Mouse (Mus musculus): Measurements from ENCODE around the gene Arsk. TPM values are rescaled to one million over a fixed set of nuclear protein-coding genes. Genes with fewer than 3 reads are reported as not detected.
A peak's percentile ranks its signal among the peaks of the same experiment; 100 is the strongest.

Arsk gene
- 1 to 10 TPM; 4.3 to 6.2 TPM for total RNA-seq (2021)
- long read RNA-seq, experiment 1, transcript Arsk-201 (8 exons, 3,657 nt) = major isoform, 7 of 13 reads
- long read RNA-seq, experiment 1, partial matches to known transcripts = 1 of 13 reads
- long read RNA-seq, experiment 1, other reads (novel, unspliced or antisense) = 5 of 13 reads
- long read RNA-seq, experiment 2, partial matches to known transcripts = 0 of 3 reads
- long read RNA-seq, experiment 2, other reads (novel, unspliced or antisense) = 1 of 3 reads

DNA sequence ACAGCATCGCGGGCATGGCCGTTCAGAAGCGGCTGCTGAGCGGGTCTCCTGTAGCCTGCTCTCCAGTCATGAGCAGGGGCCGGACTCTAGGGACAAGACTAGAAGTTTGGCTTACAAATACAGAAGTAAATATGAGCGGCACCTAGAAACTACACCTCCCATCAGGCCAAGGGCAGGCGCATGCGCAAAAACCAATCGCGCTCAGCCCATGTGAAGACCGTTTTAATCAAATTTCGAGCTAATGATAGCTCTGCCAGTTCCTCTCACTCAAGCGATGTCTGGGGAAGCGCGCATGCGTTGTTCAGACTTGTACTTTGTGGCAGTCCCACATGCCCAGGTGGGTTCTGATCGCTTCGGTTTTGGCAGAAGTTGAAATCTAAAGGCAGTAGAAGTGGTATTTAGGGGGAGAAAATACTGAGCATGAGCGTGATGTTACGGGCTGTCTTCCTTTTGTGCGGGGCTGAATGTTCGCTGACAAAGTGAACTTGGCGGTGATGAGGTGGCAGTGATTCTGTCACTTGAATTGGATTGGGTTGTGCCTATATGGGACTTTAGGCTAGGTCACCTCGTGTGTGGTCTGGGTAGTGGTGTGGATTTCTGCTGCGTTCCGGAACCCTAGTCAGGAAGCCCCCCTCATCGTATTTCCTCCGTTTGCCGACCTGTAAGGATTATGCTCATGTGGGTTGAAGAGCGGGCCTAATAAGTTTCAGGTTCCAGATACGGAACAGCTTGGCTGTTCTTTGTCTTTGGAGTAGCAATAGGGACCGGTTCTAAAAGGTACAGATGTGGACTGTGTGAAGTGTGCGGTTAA lies at the start of gene Arsk, which contains the start of gene Ttc37:
Arsk (minus strand) TSS at position 168 of the 811 bp plus-strand sequence.
Ttc37 (plus strand) TSS at position 242 of the 811 bp plus-strand sequence.
- peak; percentile 91 to 94 for DNase-seq (ENCODE audit: low spot score in 2 of 2)

DNA sequence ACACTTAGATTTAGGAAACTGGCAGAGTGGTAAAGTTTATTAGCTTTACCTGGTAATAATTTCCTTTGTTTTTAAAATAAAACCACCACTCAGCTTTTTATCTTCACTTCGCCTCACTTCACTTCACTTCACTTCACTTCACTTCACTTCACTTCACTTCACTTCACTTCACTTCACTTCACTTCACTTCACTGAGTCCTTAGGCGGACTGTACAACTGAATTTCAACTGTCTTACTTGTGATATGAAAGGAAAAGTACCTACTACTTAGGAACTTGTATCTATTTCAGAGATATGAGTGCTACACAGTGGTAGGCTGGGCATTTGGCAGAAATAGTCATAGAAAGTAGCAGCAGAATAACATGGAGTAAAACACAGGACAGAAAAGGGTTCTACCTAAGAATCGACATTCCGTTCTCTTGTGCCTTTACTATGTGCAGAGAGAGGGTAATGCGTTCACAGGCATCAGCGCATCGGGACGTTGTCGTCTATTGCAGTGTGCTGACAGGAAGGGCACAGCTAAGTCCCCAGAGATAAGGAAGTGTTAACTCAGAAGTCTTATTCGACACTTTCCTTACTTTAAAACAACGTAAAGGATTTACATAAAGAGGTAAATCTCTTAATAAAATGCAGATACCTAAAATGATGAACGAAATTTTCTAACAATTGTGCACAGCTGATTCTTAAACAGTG lies 42.8 kb upstream of the Arsk start:
- no peak for DNase-seq (ENCODE audit: low spot score in 2 of 2)

DNA sequence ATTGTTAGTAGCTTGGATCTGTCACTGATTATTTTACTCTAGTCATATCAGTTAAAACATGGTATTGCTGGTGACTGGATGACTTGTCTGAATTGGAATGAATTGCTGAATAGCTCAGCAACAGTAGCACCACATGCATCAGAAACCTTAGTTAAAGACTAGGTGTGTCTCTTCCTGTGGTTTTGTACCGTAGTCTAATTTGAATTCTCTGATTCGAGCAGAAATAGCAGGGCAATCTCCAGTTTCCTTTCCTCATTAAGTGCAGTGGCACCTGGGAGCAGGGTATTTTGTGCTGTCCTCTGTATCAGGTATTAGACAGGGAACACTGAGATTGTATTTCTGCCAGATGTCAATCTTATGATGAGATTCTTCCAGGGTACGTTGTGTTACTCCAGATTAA lies 40.4 kb upstream of the Arsk start:
- no peak for DNase-seq (ENCODE audit: low spot score in 2 of 2)

DNA sequence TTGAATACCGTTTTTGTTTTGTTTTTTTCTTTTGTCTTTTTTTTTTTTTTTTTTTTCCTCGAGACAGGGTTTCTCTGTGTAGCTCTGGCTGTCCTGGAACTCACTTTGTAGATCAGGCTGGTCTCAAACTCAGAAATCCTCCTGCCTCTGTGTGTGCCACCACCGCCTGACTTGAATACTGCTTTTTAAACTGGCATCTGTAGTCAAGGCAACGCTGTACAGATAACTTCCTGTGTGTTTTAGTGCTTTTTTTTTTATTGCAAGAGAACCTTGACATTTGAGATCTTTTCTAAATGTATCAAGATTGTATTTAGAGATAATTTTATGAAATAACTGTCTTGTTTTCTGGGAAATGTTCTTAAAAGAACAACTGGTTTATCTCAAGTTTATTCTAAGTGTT lies 34.0 kb upstream of the Arsk start:
- DNase-seq (ENCODE audit: low spot score in 2 of 2) = no peak

DNA sequence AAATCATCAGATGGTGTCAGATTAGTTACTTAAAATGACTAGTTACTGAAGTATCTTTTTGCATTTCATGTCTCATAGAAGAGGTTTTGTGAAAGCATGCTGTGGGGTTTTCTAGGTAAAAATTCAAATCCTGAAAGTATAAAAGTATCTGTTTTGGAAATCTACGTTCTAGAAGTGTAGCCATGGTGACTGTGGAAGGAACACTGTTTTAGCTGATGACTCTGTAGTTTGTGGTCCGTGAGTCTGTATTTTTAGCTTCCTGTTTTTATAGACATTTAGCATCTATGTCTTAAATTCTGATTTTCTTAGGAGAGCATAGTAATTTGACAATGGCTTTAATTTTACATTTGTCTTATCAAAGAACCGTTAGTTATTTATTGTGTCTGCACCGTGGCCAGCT lies 30.3 kb upstream of the Arsk start:
- no peak for DNase-seq (ENCODE audit: low spot score in 2 of 2)

DNA sequence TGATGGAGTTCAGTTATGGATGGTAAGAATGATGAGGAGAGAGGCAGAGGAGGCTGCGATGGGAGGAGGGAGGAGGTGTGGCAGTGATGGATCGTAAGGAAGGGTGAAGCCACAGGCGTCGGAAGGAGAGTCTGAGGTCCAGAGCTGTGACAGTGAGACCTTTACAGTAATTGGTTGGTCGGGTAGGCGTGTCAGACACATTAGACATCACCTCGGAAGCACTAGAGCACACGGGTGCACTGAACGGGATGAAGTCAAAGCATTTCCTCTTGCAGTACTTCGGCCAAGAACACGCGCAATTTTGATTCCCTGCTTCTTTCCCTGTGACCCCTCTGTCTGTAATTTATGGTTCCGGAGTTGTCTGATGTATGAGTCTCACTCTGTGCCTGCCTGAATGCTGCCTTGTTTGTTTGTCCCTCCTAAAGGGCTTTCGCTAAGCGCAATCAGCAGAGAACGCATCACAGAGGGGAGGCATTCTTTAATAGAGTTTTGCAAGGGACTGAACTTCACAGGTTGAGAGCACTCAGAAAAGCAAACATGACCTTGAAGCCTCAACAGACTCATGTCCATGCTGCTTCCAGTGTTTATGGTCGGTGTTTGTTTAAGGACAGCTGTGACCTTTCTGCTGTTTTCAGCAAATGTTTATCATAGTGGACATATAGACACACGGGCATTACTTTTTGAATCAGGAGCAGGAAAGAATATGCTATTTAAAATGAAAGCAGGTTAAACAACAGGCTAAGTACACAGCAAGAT lies 10.8 kb upstream of the Arsk start:
- no peak for DNase-seq (ENCODE audit: low spot score in 2 of 2)

DNA sequence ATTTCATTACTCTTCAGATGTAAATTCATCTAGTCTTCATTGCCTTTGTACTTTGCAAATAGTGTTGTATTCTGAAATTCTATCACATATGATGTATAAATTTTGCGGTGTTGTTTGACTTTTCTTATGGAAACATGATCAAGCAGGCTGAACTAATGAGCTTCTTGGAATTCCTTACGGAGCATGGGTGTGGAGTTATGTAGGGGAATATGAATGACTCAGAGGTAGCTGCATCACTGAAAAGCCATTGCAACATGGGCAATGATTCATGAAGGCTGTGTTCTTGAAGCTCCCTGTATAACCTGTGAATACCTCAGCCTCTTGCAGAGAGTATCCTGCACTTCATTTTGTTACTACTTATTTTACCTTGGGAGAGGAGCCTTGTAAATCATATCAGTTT lies 3.5 kb upstream of the Arsk start:
- no peak for DNase-seq (ENCODE audit: low spot score in 2 of 2)

DNA sequence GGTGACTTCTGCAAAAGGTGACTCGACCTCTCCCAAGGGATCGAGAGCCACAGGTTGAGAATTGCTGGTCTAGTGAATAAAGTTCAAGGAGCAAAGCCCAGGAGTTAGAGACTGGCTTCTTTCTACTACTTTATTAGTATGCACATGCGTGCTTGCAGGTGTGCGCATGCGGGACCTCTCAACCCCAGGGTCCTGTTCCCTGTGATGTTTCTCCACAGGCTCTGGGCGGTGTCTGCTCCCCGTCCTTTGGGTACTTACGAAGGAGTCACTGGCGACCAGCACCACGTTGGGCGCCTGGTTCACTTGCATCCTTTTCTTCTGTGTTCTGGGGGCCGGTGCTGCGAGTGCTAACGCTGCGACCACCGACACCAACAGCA lies 356 bp downstream of the Arsk start:
- DNase-seq (ENCODE audit: low spot score in 2 of 2) = peak in 1 of 2 experiments; percentile 43

DNA sequence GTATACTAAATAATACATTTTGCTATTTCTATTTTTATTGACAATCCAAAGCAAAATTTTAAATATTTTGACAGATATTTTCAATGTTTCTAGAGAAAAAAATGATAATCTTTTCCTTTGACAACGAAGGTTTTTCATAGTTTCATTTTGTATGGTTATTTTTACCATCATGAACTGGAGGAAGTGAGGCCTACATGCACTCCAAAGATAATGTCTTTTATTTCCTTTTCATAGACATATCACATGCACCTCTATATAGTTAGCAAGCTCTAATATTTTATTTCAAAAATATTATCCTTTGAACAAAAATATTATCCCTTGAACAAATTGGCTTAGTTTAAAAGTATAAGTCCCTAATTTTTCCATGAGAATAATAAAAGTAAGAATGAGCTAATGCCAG lies 24.1 kb downstream of the Arsk start:
- no peak for DNase-seq (ENCODE audit: low spot score in 2 of 2)

DNA sequence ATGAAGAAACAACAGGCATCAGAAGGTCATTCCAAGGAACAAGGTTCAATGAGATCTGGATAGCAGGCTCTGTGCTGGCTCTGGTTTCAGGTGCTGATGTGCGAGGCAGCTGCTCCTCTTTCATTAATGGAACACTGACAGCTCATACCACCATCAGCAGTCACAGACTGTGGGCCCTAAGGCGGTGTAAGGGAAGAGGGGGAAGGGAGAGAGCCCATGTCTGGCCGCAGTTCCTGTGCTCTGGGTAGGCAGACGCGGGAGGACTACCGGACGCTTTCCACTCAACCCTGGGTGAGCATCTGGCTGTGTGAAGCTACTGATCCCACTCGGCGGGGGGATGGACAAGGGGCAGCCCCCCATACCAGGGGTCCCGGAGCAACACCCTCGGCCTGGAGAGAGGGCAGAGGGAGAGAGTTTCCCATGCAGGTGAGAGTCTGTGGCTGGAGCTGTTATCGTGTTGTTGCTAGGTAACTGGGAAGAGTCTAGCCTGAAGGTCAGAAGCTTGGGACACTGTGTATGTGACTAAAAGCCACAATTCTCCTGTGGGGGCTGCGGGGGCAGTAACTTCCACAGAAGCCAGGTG lies 34.0 kb downstream of the Arsk start:
- no peak for DNase-seq (ENCODE audit: low spot score in 2 of 2)

DNA sequence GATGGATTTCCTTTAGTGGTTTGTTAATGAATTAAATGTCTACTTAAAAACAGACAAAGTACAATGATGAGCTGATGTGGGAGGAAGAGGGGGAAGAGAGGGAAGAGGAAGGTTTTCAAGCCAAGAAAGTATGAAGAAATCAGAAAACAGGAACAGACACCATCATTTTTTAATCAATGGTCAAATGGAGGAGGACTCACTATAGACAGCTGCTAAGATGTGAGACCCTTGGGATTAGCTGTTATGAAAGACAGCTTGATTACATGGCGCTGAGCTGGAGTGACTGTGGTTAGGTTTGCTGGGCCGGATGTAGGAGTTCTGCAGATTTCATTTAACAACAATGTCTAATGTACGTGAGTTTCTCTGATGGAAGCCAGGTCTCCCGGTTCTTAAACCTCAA lies 34.9 kb downstream of the Arsk start:
- DNase-seq (ENCODE audit: low spot score in 2 of 2) = no peak

DNA sequence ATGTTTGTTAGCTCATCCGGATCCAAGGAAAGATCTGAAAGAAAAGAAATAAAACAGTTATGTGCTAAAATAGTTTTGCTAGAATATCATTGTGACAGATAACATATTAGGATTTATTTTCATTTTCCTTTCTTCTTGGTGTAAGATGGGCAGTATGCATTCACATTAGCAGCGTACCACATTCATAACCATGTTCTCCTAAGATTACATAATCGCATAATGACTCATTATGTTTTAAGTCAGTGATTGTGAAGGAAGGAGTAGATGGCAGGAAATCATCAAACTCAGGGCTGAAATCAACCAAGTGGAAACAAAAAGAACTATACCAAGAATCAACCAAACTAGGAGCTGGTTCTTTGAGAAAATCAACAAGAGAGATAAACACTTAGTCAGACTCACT lies 35.9 kb downstream of the Arsk start:
- no peak for DNase-seq (ENCODE audit: low spot score in 2 of 2)

DNA sequence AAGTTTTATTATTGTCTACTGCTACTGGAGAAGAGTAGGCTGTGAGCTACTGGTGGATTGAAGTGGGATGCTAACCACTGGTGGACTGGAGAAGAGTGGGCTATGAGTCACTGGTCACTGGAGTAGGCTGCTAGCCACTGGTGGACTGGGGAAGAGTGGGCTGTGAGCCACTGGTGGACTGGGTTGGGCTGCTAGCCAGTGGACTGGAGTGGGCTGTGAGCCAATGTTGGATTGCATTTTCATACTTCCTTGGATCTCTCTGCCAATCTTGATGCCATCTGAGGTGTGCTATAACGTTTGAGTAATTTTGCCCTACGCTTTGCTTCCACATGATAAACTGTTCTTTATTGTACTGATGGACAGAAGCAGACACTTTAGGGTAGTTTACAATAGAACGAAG lies 36.3 kb downstream of the Arsk start:
- no peak for DNase-seq (ENCODE audit: low spot score in 2 of 2)

DNA sequence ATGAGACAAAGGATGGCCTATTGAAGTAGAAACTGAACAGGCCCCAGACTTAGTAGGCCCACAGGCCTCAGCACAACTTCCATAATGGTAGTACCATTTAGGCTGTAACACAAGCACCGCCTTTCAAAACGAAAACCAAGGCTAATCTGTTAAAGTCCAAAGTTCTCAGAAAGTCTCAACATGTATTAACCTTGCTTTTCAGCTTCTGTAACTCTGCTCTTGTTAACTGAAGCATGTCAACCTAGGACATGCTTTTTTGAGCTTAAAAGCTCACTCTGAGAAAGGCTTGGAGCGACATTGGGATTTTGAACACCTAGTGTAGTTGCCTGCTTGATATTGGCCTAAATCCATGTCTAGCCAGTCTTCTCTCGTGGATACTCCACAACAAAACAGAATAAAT lies 38.9 kb downstream of the Arsk start:
- no peak for DNase-seq (ENCODE audit: low spot score in 2 of 2)

DNA sequence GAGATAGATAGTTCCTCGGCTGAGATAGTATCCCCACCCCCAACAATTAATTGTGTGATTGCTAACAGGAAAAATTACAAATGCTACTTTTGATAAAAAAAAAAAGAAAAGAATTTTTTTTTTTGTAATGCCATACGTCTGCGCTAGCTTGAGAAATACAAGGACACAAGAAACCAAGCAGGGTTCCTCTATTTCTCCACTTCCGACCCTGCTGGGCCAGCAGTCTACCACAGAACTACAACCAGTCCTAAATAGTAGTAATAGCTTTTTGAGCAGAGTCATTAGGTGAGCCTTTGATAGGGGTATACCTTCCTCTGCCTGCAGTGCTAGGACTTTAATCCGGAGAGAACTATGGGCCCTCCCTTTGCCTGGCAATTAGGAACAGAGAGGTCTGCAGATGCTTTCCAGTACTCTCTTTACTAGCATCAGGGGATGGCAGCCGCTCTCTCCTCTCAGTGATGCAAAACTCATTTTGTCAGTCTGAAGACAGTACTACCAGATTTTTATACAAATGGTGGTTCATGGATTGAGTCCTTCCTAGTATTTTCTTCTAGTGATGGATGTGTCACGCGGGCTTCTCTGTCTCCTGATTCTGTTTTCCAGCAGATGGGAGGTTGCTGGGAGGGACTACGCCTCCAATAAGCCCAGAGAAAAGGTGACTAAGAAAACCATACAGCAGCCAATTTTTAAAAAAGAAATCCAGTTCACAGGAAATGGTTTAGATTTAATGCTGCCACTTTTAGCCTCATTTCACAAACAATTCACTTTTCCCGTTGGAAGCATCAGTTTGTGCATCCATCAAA lies 41.0 kb downstream of the Arsk start:
- DNase-seq (ENCODE audit: low spot score in 2 of 2) = peak; percentile 44 to 50

DNA sequence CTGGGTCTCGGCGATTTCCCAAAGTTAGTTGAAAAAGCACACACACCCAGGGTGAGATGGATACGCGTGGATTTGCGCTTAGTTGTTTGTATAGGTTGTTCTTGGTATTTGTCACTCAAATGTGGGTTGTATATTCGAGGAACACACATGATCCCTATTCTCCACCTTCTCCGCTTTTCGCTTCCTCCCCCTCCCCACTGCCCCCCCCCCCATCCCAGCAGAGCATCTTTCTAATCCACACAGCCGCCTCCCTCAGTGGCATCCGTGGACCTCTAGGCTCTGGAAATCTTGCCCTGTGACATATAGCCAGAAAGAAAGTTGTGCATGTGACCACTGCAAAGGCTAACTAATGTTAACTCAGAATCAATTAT lies 41.6 kb downstream of the Arsk start, which contains the start of gene Gpr150:
Gpr150 (minus strand) TSS at position 101 of the 371 bp plus-strand sequence.
- DNase-seq (ENCODE audit: low spot score in 2 of 2) = no peak

DNA sequence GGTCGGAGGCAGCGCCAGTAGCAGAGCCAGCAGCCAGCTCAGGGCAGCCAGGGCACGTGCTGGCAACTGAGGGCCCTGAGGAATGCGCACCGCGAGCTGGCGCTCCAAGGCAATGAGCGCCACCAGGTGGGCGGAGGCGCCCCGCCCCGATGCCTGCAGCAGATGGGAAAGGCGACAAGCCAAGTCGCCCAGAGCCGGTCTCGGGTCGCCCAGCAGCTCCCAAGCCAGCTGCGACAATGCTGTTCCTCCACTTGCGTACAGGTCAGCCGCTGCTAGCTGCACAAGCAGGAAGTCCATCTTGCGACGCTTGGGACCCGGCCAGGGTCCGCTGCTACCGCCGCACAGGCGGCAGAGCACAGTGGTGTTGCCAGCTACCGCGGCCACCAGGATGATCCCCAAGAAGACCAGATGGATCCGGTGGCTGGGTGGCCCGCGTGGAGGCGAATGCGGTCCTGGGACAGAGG lies 42.2 kb downstream of the Arsk start:
- peak; percentile 73 to 86 for DNase-seq (ENCODE audit: low spot score in 2 of 2)

DNA sequence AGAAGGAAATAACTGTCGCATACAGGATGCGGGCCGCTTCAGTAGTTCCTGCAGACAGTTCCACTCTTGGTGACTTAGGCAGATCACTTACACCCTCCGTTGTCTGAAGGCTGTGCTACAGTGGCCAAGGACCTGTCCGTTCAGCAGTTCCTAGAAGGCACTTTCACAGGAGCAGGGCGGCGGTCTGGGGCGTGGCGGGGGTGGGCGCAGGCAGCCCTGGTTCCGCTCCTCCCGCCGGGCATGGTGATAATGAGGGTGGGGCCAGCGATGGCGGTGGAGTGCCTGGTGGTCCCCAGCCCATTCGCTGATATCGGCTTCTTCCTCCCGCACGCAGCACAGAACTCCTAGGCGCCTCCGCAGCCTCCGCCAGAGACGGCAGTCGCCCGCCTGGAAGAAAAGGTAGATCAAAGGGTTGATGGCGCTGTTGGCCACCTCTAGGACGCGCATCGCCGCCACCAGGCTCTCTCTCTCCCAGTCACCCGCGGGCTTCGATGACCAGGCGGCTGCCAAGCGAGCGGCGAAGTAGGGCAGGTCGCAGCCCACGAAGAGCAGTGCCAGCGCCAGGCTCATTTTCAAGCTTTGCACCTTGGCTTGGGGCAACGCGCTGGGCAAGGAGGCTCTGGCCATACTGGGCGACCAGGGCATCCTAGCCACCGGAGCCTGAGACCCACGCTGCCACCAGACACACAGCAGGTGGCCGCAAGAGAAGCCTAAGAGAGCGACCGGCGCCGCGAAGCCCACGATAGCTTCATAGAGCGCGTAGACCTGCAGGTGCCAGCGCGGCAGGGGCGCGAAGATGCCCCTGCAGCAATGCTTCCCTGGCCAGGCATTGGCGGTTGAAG lies 42.8 kb downstream of the Arsk start:
- peak; percentile 41 to 44 for DNase-seq (ENCODE audit: low spot score in 2 of 2)

DNA sequence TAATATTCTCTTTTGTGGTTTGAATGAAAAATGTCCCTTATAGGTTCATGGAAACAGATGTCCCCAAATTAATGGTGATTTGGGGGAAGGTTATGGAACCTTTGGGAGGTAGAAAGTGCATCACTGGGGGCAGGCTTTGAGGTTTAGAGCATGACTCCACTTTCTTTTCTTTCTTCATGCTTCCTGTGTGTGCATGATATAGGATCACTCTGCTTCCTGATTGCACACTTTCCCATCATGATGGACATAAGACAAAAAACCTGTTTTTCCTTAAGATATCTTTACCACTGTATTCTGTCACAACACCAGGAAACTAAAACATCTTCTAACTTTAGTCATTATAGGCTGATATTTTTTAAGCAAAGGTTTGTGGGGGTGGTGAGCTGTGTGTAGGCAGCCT lies 53.5 kb downstream of the Arsk start:
- DNase-seq (ENCODE audit: low spot score in 2 of 2) = no peak
